In genomic region chr14:8258752-8259151, GRCm38 (mm10) we compare ENCODE assay signal across 15 mouse cellular contexts. TPM values are rescaled to one million over a fixed set of nuclear protein-coding genes. Genes with fewer than 3 reads are reported as not detected.
DNase-seq lines count a peak whose midpoint lies in the region; ATAC-seq and TF ChIP-seq lines count a peak whose summit lies in the region.
"Had no signal": no experiment of that assay in that cellular context is flagged by ENCODE, and none has a peak within 500 bp of the region (broad histone marks: within the 10 kb centered on the region; RNA-seq: fewer than 3 reads in every experiment).

No protein-coding gene starts in this region.

- H3K4me1 ChIP-seq in lung, adult 2 months (ENCODE audit: control insufficient read depth, insufficient read depth, low read length), result no peaks in the 10 kb centered on the region; the same call in 1 of the 2 replicates
- H3K4me1 ChIP-seq in liver, embryonic 16.5 days (ENCODE audit: control insufficient read depth, low read depth, low read length), result no peaks in the 10 kb centered on the region; the same call in none of the 2 replicates
- no peaks in the 10 kb centered on the region for H3K4me1 ChIP-seq in stomach, embryonic 16.5 days (ENCODE audit: control insufficient read depth, insufficient read depth, low read length)
- H3K4me1 ChIP-seq: midbrain, embryonic 10.5 days had no signal

- peak overlapping the region; percentile 62 for H3K27ac ChIP-seq in liver, embryonic 16.5 days (ENCODE audit: low read length)
- no peak overlapping the region for H3K27ac ChIP-seq in stomach, embryonic 16.5 days (ENCODE audit: low read length)
- H3K27ac ChIP-seq: heart, embryonic 15.5 days; limb, embryonic 12.5 days; midbrain, embryonic 10.5 days had no signal

- TF ChIP-seq CTCF in lung, adult 2 months (IDR thresholded peaks at IDR 0.05; ENCODE audit: insufficient read depth, low read length), result no peak

- no peak overlapping the region for H3K4me3 ChIP-seq in lung, adult 2 months (replicated peaks; ENCODE audit: extremely low read depth, low read depth, low read length)
- peak overlapping the region; percentile 37 for H3K4me3 ChIP-seq in liver, embryonic 16.5 days (ENCODE audit: low read depth, low read length)
- H3K4me3 ChIP-seq in stomach, embryonic 16.5 days (replicated peaks; ENCODE audit: low read length), result no peak overlapping the region
- H3K4me3 ChIP-seq: heart, embryonic 15.5 days; limb, embryonic 12.5 days; midbrain, embryonic 10.5 days had no signal

- no peaks in the 10 kb centered on the region for H3K36me3 ChIP-seq in liver, embryonic 16.5 days (ENCODE audit: control insufficient read depth, insufficient read depth)
- H3K36me3 ChIP-seq in stomach, embryonic 16.5 days (ENCODE audit: control insufficient read depth, insufficient read depth, low read length), result no peaks in the 10 kb centered on the region
- H3K36me3 ChIP-seq: heart, embryonic 15.5 days; limb, embryonic 12.5 days; midbrain, embryonic 10.5 days had no signal

- 44% methylated on average over 3 of the region's 3 CpGs for WGBS in lung, adult 2 months
- WGBS in liver, embryonic 16.5 days (ENCODE audit: insufficient replicate concordance), result 34% methylated on average over 3 of the region's 3 CpGs
- WGBS in stomach, embryonic 16.5 days, result 63% methylated on average over 3 of the region's 3 CpGs

- no peaks in the 10 kb centered on the region for H3K9me3 ChIP-seq in liver, embryonic 16.5 days (replicated peaks; ENCODE audit: control insufficient read depth, low read length)
- H3K9me3 ChIP-seq in stomach, embryonic 16.5 days (replicated peaks; ENCODE audit: control insufficient read depth, low read length), result no peaks in the 10 kb centered on the region
- H3K9me3 ChIP-seq: heart, embryonic 15.5 days; limb, embryonic 12.5 days; midbrain, embryonic 10.5 days had no signal

- no peaks in the 10 kb centered on the region for H3K27me3 ChIP-seq in liver, embryonic 16.5 days (ENCODE audit: control insufficient read depth, insufficient read depth, low read depth, low read length)
- H3K27me3 ChIP-seq in stomach, embryonic 16.5 days (ENCODE audit: control insufficient read depth, insufficient read depth, low read length), result no peaks in the 10 kb centered on the region
- H3K27me3 ChIP-seq: heart, embryonic 15.5 days; limb, embryonic 12.5 days had no signal

- intact Hi-C loops in gastrocnemius, postnatal 36 days (cut with DNase I), result no loop called here

- peak overlapping the region; percentile 15 for H3K9ac ChIP-seq in liver, embryonic 16.5 days (ENCODE audit: low read depth, low read length)
- H3K9ac ChIP-seq in stomach, embryonic 16.5 days (ENCODE audit: low read length), result no peak overlapping the region
- H3K9ac ChIP-seq: heart, embryonic 15.5 days; limb, embryonic 12.5 days had no signal

- peak; percentile 9; the same call in 1 of the 2 replicates for ATAC-seq in liver, embryonic 16.5 days (ENCODE audit: low read depth)
- peak; percentile 59; the same call in 1 of the 2 replicates for ATAC-seq in stomach, embryonic 16.5 days (ENCODE audit: insufficient read depth, low FRiP score)

- peak overlapping the region; percentile 43 for H3K4me2 ChIP-seq in liver, embryonic 16.5 days (ENCODE audit: low read depth, low read length)
- no peak overlapping the region for H3K4me2 ChIP-seq in stomach, embryonic 16.5 days (ENCODE audit: low read depth, low read length)
- H3K4me2 ChIP-seq: heart, embryonic 15.5 days; limb, embryonic 12.5 days had no signal

- peak; percentile 23 for DNase-seq in adrenal gland, postnatal 10 days
- no peak for DNase-seq in adrenal gland, adult 8-10 months
- DNase-seq in lung, adult 18-20 months, result peak; percentile 50 to 80
- no peak for DNase-seq in lung, adult 2 months
- DNase-seq in gastrocnemius, postnatal 36 days, result no peak
- DNase-seq in thymus, postnatal 36 days, result no peak
- DNase-seq: B cell, adult 2 months; spleen, adult 18-20 months; thymus, adult 18-20 months had no signal

- no peak for TF ChIP-seq POLR2A in lung, adult 2 months (IDR thresholded peaks at IDR 0.05; ENCODE audit: borderline replicate concordance, extremely low read depth, low read depth, low read length)

RNA-seq across cellular contexts. Expression of gene Acox2, which starts 0.4 kb away (rescaled TPM):
- 10 to 100 TPM; 16.0 to 37.1 TPM for total RNA-seq in adrenal gland, postnatal 10 days (2021)
- total RNA-seq in adrenal gland, adult 8-10 months (2022), result under 1 TPM in 3 of 4 experiments, not detected in 1; 0.21 to 0.46 (median 0.26) TPM
- 12.7 and 24.4 TPM in 2 replicates for polyA plus RNA-seq in lung, adult 2 months (2012; rRNA removed)
- polyA plus RNA-seq in liver, embryonic 16.5 days (2015; fragmentation: Nextera tagmentation; extraction: Ambion mirVana), result 63.5 and 74.1 TPM in 2 replicates
- 2.2 and 3.8 TPM in 2 replicates for polyA plus RNA-seq in stomach, embryonic 16.5 days (2015; fragmentation: Nextera tagmentation; extraction: Ambion mirVana)
- under 1 TPM in 1 of 2 experiments, not detected in 1; 0.37 TPM for total RNA-seq in gastrocnemius, postnatal 36 days (2021)
- total RNA-seq: MEL had no signal
- polyA plus RNA-seq: heart, embryonic 15.5 days; limb, embryonic 12.5 days had no signal

RNA-seq across cellular contexts. Expression of gene Kctd6, which starts 44.8 kb away (rescaled TPM):
- 10 to 100 TPM; 13.5 to 14.3 TPM for total RNA-seq in adrenal gland, postnatal 10 days (2021)
- 10 to 100 TPM; 15.1 to 22.2 (median 18.1) TPM for total RNA-seq in adrenal gland, adult 8-10 months (2022)
- polyA plus RNA-seq in lung, adult 2 months (2012; rRNA removed), result 6.1 and 9.0 TPM in 2 replicates
- polyA plus RNA-seq in liver, embryonic 16.5 days (2015; fragmentation: Nextera tagmentation; extraction: Ambion mirVana), result 1.2 TPM in 2 replicates
- 2.0 and 3.0 TPM in 2 replicates for polyA plus RNA-seq in stomach, embryonic 16.5 days (2015; fragmentation: Nextera tagmentation; extraction: Ambion mirVana)
- 1 to 10 TPM; 5.7 to 7.7 TPM for total RNA-seq in gastrocnemius, postnatal 36 days (2021)

RNA-seq across cellular contexts. Expression of gene Fam107a, which starts 59.1 kb away (rescaled TPM):
- total RNA-seq in adrenal gland, postnatal 10 days (2021), result 1 to 10 TPM; 2.0 to 5.2 TPM
- total RNA-seq in adrenal gland, adult 8-10 months (2022), result 1 to 10 TPM; 3.7 to 6.7 (median 5.6) TPM
- 8.5 and 12.1 TPM in 2 replicates for polyA plus RNA-seq in lung, adult 2 months (2012; rRNA removed)
- polyA plus RNA-seq in liver, embryonic 16.5 days (2015; fragmentation: Nextera tagmentation; extraction: Ambion mirVana), result 0.02 and 0.05 TPM in 2 replicates
- 0.25 and 0.55 TPM in 2 replicates for polyA plus RNA-seq in stomach, embryonic 16.5 days (2015; fragmentation: Nextera tagmentation; extraction: Ambion mirVana)
- 1 to 10 TPM; 2.7 to 6.1 TPM for total RNA-seq in gastrocnemius, postnatal 36 days (2021)
- total RNA-seq: MEL had no signal

Comparison
In these comparisons a context has a peak if more than half of its experiments do, and no peak if none do; other contexts are left out.
1. DNase-seq: peak in adrenal gland, postnatal 10 days (single experiment) and lung, adult 18-20 months (2 of 2); none in adrenal gland, adult 8-10 months (single experiment), lung, adult 2 months (single experiment), gastrocnemius, postnatal 36 days (0 of 2) and thymus, postnatal 36 days (0 of 2).
2. RNA of gene Acox2, which starts 0.4 kb away (total RNA-seq): 16.0 to 37.1 TPM in adrenal gland, postnatal 10 days; 0.37 TPM in gastrocnemius, postnatal 36 days and 0.21 to 0.46 TPM in adrenal gland, adult 8-10 months; every median in the first group is over 10 times any median in the second.